Mouse (Mus musculus) heart, postnatal 36 days (tissue): ENCODE measurements around the gene Stkld1. TPM values are rescaled to one million over a fixed set of nuclear protein-coding genes. Genes with fewer than 3 reads are reported as not detected.
A peak's percentile ranks its signal among the peaks of the same experiment; 100 is the strongest.

ENCODE experiments used
- DNase-seq, 2 experiments: peaks; one replicate each; pipeline ENCODE4 v3.0.0; 2021 to 2022
- intact Hi-C: fragments of 180-260 bp; cut with DNase I; formaldehyde crosslinking; loops from one replicate; pipeline ENCODE4 v1.15.1; 2025
- total RNA-seq, 2 experiments: library from RNA; stranded (reverse); gene quantifications; 2 replicates each; pipeline ENCODE4 v1.2.3; 2021

Stkld1 gene
- total RNA-seq, 2 experiments from 2014 or later: not detected

DNA sequence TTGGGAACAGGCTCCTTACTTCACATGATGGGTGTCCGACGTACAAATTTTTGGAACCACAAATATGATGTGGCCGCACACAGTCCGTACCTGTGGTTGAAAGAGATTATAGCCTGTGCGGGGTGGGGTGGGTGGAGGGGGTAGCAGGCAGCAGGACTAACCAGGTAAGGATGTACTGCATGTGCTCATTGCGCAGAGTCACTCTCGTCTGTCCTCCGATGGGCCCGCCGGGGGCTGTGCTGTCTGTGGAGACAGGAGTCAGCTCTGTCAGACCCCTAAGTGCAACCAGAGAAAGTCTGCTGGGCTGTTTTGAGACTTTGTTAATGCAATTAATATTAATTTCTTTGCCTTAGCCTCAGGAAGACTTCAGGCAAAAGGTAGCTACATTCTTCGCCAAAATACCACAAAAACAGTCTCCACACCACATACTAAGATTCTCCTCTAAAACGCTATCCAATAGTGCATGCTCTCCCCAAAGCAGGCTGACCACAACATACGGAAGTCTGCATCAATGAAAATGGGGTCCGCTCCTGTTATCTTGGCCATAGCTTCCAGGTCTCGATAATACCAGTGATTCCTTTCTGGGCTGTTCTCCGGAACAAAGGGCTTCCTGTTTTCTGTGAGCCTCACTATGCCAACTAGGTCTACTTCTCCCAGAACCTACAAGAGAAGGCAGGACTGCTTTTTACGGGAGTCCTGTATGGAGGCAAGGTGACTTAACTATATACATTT lies 20.3 kb upstream of the Stkld1 start:
- intact Hi-C loops: loop anchor here (10.0 kb wide), 1 partner anchor 1671 kb away; the partner anchor contains the start of gene Gtf3c5
- peak in 1 of 2 experiments; percentile 1 for DNase-seq

- intact Hi-C loops: loop anchor here (10.0 kb wide), 1 partner anchor 1670 kb away; the partner anchor contains the start of gene Gtf3c5
- no peak for DNase-seq
Observed at GRCm38 (mm10) chr2:26914148-26914941, 19.5 kb upstream of the Stkld1 start.

GRCm38 (mm10) chr2:26915927-26916728 lies 17.7 kb upstream of the Stkld1 start, which contains the start of the genes Surf2 and Surf1:
Gene Surf2, plus strand, starts transcription at chr2:26916367.
Gene Surf1, minus strand, starts transcription at chr2:26916530.
- intact Hi-C loops: loop anchor here (2.0 to 10.0 kb wide), 2 partner anchors 17 to 1669 kb away; partner anchors contain the start of genes Gtf3c5 and Surf4
- peak; percentile 77 to 83 for DNase-seq

GRCm38 (mm10) chr2:26916738-26917137 lies 17.1 kb upstream of the Stkld1 start:
- DNase-seq: no peak
- intact Hi-C loops: loop anchor here (2.0 to 10.0 kb wide), 2 partner anchors 16 to 1668 kb away; partner anchors contain the start of genes Gtf3c5 and Surf4

DNA sequence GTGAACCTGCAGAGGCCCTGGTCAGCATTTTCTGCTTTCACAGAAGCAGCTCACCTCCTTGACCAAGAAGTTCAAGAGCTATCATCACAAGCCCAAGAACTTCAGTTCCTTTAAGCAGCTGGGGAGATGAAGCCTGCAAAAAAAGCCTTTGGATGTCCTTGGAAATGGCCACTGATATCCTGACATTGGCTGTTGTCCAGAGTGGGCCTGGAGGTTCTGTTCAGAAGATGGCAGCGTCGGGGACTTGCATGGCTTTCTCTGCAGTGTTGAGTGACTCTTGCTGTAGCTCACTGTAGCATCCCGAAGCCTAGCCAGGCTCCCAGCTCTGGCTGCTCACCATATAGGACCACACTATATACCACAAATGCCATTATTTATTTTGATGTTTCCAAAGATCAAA lies 14.2 kb upstream of the Stkld1 start:
- no peak for DNase-seq
- intact Hi-C loops: loop anchor here (10.0 kb wide), 1 partner anchor 1665 kb away; the partner anchor contains the start of gene Gtf3c5

GRCm38 (mm10) chr2:26920190-26920855 lies 13.5 kb upstream of the Stkld1 start:
- DNase-seq: no peak
- intact Hi-C loops: no loop called here

DNA sequence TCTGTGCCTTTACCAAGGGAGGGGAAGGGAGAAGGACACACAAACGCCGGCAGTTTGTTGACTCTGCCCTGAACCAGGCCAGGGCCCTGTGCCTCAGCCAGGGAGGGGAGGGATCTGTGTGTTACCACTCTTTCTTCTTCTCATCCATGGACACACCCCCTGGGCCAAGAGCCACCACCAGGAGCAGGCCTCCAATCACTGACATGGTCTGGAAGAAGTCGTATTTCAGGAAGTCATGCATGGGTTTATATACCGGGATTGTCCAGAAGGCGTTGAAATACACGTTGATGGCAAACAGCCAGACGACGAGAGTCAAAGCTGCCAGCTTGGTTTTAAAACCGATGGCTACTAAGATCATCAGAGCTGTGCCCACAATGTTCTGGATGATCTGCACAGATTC lies 12.1 kb upstream of the Stkld1 start:
- intact Hi-C loops: no loop called here
- no peak for DNase-seq

- intact Hi-C loops: no loop called here
- no peak for DNase-seq
Observed at GRCm38 (mm10) chr2:26927745-26928476, 5.9 kb upstream of the Stkld1 start.

- peak; percentile 46 to 64 for DNase-seq
- intact Hi-C loops: loop anchor here (1.0 to 10.0 kb wide), 3 partner anchors 82 to 304 kb away; no protein-coding TSS in a partner anchor
Observed at GRCm38 (mm10) chr2:26930390-26930789, 3.5 kb upstream of the Stkld1 start.

GRCm38 (mm10) chr2:26932473-26933303 lies 1.2 kb upstream of the Stkld1 start:
- intact Hi-C loops: loop anchor here (2.0 to 10.0 kb wide), 3 partner anchors 16 to 302 kb away; partner anchors contain the start of genes Surf1 and Surf2
- peak in 1 of 2 experiments; percentile 36 for DNase-seq

- no peak for DNase-seq
- intact Hi-C loops: loop anchor here (2.0 to 10.0 kb wide), 2 partner anchors 28 to 300 kb away; no protein-coding TSS in a partner anchor
Observed at GRCm38 (mm10) chr2:26935286-26935685, 1.4 kb downstream of the Stkld1 start.

GRCm38 (mm10) chr2:26936425-26936824 lies 2.6 kb downstream of the Stkld1 start:
- DNase-seq: no peak
- intact Hi-C loops: loop anchor here (10.0 kb wide), 1 partner anchor 298 kb away; no protein-coding TSS in a partner anchor

DNA sequence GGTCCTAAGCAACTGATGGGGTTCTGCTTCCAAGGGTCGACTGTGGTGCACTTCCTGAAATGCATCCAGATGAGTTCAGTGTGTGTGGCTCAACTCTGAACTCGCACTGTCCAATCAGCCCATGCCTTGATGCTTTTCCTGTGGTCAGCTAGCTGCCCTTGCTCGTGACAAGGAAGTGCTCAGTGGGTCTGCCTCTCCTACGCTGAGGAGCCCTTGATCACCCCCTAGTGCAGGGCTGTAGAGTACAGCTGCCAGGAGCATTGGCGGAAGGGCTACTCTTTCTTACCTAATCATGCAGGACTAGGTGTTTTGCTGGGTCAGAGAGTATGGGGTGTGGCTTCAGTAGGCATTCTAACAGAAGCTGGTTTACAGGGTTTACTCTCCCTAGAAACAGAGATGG lies 7.7 kb downstream of the Stkld1 start:
- intact Hi-C loops: no loop called here
- no peak for DNase-seq

- intact Hi-C loops: no loop called here
- DNase-seq: no peak
Observed at GRCm38 (mm10) chr2:26943253-26943652, 9.4 kb downstream of the Stkld1 start.

GRCm38 (mm10) chr2:26950411-26950810 lies 16.6 kb downstream of the Stkld1 start:
- no peak for DNase-seq
- intact Hi-C loops: no loop called here

GRCm38 (mm10) chr2:26951346-26951905 lies 17.6 kb downstream of the Stkld1 start:
- intact Hi-C loops: no loop called here
- DNase-seq: no peak

GRCm38 (mm10) chr2:26952193-26952592 lies 18.3 kb downstream of the Stkld1 start:
- DNase-seq: no peak
- intact Hi-C loops: no loop called here

DNA sequence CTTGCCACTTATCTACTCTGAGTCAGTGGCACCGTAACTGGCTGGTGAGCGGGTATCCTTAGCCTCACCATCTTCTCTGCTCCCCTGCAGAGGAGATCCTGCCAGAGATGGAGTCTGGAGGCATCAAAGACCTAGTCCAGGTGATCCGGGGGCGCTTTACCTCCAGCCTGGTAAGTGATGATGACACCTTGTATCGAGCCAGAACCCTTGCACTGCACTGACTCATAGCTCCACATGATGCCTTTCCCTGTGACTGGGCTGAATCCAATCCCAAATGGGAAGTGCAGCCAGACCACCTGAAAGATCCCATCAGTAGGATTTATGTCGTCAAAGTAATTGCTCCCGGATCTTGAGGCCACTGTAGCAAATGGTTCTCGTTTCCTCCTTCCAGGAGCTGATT lies 19.0 kb downstream of the Stkld1 start:
- intact Hi-C loops: no loop called here
- DNase-seq: no peak
